Mouse (Mus musculus) mesoderm, embryonic 11.5 days (tissue): ENCODE results near the gene Tcn2.
A peak's percentile ranks its signal among the peaks of the same experiment; 100 is the strongest.

Experiments
- DNase-seq: peaks from one replicate; pipeline ENCODE4 v3.0.0-alpha.2; 2012; ENCODE audit warnings: low read depth, low spot score

Gene Tcn2

GRCm38 (mm10) chr11:3894406-3895281 is 37.3 kb downstream of the Tcn2 start, which contains the start of the genes 4921536K21Rik and Dusp18:
4921536K21Rik (minus strand) TSS chr11:3895098.
Dusp18 (plus strand) TSS chr11:3895240.
- peak; percentile 96 for DNase-seq

- DNase-seq, result no peak
These were observed 38.0 kb downstream of the Tcn2 start for GRCm38 (mm10) chr11:3893970-3894369.

- no peak for DNase-seq
These were observed 44.6 kb downstream of the Tcn2 start for GRCm38 (mm10) chr11:3887331-3887730.

- DNase-seq, result no peak
These were observed 48.2 kb downstream of the Tcn2 start for GRCm38 (mm10) chr11:3883711-3884110.

GRCm38 (mm10) chr11:3879836-3880235 is 52.1 kb downstream of the Tcn2 start:
- peak; percentile 83 for DNase-seq

- DNase-seq, result no peak
These were observed 53.3 kb downstream of the Tcn2 start for GRCm38 (mm10) chr11:3878660-3879059.

- DNase-seq, result no peak
These were observed 55.5 kb downstream of the Tcn2 start for GRCm38 (mm10) chr11:3876419-3876818.
